Mouse (Mus musculus): Measurements from ENCODE around the gene Tfam. TPM values are rescaled to one million over a fixed set of nuclear protein-coding genes. Genes with fewer than 3 reads are reported as not detected.

Gene Tfam
- polyA plus RNA-seq, 1 experiment = 56.3 TPM

DNA sequence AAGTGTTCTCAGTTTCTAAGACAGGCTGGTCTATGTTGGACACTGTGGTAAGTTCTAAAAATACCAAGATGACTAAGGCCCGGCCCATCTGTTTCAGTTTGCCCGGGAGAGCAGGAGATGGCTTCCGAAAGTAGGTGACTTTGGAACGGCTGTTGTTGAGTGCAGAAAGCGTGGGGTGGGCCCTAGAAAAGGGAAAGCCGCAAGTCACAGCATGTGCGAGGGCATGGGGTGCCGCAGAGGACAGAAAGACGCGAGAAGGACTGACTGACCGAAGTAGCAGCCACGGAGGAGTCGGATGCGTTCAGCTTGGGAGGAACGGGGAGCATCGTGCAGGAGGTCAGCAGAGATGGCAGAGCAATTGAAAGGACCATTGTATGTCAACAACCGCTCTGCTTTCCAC, 12.4 kb upstream of the Tfam start:
- H3K4me3 ChIP-seq (ENCODE audit: control insufficient read depth, low read depth, low read length) = no peak overlapping the region
- no peak for TF ChIP-seq CTCF (IDR thresholded peaks at IDR 0.05; ENCODE audit: control insufficient read depth, insufficient read depth, insufficient replicate concordance, low read depth, low read length)
- H3K4me1 ChIP-seq (ENCODE audit: control insufficient read depth, insufficient read depth, low read length) = peaks cover 3% of the 10 kb centered on the region; the same call in 1 of the 2 replicates

DNA sequence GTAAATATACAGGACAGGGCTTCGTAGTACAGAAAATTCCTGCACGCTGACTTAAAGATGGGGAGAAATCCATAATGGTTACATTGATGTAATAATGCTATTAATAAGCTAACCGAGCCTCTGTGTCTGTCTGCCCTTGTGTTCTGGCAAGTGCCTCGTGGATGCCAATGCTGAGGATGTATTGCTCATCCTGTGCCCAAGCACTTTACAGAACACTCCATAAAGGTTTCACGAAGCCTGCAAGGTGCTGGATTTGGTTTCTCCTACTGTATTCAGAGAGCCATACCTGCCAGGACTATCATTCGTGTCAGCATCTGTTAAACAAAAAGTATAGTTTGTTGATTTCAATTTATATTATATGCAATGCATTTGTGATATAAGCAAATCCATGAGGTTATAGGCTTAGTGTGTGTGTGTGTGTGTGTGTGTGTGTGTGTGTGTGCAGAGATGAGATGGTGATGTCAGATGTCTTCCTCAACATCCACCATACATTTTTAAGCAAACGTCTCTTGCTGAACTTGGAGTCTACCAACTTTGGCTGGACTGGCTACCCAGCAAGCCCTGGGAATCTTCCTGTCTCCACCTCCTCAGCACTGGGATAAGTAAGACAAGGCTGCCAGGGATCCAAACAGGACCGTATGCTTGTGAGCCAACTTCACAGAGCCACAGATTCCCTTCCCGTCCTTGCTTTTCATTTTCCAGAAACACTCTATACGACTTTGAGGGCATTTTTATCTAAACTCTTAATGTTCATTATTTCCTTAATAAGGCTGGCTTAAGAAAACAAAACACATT, 11.2 kb upstream of the Tfam start:
- Histone ChIP-seq H3K27me3 (ENCODE audit: control insufficient read depth, insufficient read depth, low read length) (no peaks in the 10 kb centered on the region), H3K36me3 (ENCODE audit: control insufficient read depth, insufficient read depth, low read length) (no peaks in the 10 kb centered on the region), H3K4me3 (ENCODE audit: control insufficient read depth, low read depth, low read length) (no peak overlapping the region), H3K4me1 (ENCODE audit: control insufficient read depth, insufficient read depth, low read length) (peaks cover 3% of the 10 kb centered on the region; the same call in 1 of the 2 replicates), H3K27ac (ENCODE audit: control insufficient read depth, insufficient read depth, low read depth, low read length) (no peak overlapping the region)
- TF ChIP-seq CTCF (IDR thresholded peaks at IDR 0.05; ENCODE audit: control insufficient read depth, insufficient read depth, insufficient replicate concordance, low read depth, low read length) = no peak
- TF ChIP-seq POLR2A (IDR thresholded peaks at IDR 0.05; ENCODE audit: control insufficient read depth, low read depth, low read length) = no peak

More for the DNA sequence above, 12.4 kb upstream of the Tfam start:
- no peaks in the 10 kb centered on the region for H3K27me3 ChIP-seq (ENCODE audit: control insufficient read depth, insufficient read depth, low read length)
- no peak overlapping the region for H3K27ac ChIP-seq (ENCODE audit: control insufficient read depth, insufficient read depth, low read depth, low read length)
- no peaks in the 10 kb centered on the region for H3K36me3 ChIP-seq (ENCODE audit: control insufficient read depth, insufficient read depth, low read length)

GRCm38 (mm10) chr10:71246956-71247355, 8.9 kb upstream of the Tfam start:
- Histone ChIP-seq H3K4me1 (ENCODE audit: control insufficient read depth, insufficient read depth, low read length) (peaks cover 3% of the 10 kb centered on the region; the same call in 1 of the 2 replicates), H3K27me3 (ENCODE audit: control insufficient read depth, insufficient read depth, low read length) (no peaks in the 10 kb centered on the region), H3K36me3 (ENCODE audit: control insufficient read depth, insufficient read depth, low read length) (no peaks in the 10 kb centered on the region), H3K27ac (ENCODE audit: control insufficient read depth, insufficient read depth, low read depth, low read length) (no peak overlapping the region), H3K4me3 (ENCODE audit: control insufficient read depth, low read depth, low read length) (no peak overlapping the region)
- TF ChIP-seq CTCF (IDR thresholded peaks at IDR 0.05; ENCODE audit: control insufficient read depth, insufficient read depth, insufficient replicate concordance, low read depth, low read length) (no peak), POLR2A (IDR thresholded peaks at IDR 0.05; ENCODE audit: control insufficient read depth, low read depth, low read length) (no peak)

DNA sequence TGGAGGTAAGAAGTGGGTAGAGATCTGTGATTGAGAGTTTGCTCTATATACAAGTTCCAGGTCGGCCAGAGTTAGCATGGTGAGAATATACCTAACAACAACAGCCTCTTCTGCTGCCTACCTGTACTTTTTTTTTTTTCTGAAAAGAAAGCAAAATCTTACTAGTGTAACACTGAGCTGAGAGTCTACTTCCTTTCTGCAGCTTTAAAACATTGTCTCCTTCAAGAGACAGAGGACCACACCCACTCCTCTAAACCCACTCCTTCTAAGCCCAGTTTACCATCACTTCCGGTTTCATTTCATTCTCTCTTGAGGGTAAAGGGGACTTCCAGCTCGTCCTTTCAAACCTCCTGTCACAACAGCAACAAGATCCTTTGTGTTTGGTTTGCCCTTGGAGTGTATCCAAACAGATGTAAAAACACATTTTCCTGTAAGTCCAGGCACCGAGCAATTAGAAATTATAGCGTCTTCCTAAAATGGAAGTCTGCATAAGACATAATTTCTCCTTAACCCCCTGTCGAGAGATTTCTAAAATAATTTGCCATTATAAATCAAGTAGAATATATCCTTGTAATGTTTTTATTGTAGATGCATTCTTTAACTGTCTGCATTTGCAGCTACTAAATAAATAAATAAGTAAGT, 1.5 kb upstream of the Tfam start:
- Histone ChIP-seq H3K4me1 (ENCODE audit: control insufficient read depth, insufficient read depth, low read length) (no peaks in the 10 kb centered on the region), H3K27me3 (ENCODE audit: control insufficient read depth, insufficient read depth, low read length) (no peaks in the 10 kb centered on the region), H3K27ac (ENCODE audit: control insufficient read depth, insufficient read depth, low read depth, low read length) (no peak overlapping the region), H3K36me3 (ENCODE audit: control insufficient read depth, insufficient read depth, low read length) (no peaks in the 10 kb centered on the region), H3K4me3 (ENCODE audit: control insufficient read depth, low read depth, low read length) (no peak overlapping the region)
- no peak for TF ChIP-seq CTCF (IDR thresholded peaks at IDR 0.05; ENCODE audit: control insufficient read depth, insufficient read depth, insufficient replicate concordance, low read depth, low read length)
- TF ChIP-seq POLR2A (IDR thresholded peaks at IDR 0.05; ENCODE audit: control insufficient read depth, low read depth, low read length) = no peak

- Histone ChIP-seq H3K27me3 (ENCODE audit: control insufficient read depth, insufficient read depth, low read length) (no peaks in the 10 kb centered on the region), H3K4me1 (ENCODE audit: control insufficient read depth, insufficient read depth, low read length) (no peaks in the 10 kb centered on the region), H3K36me3 (ENCODE audit: control insufficient read depth, insufficient read depth, low read length) (no peaks in the 10 kb centered on the region; the same call in 1 of the 2 replicates), H3K27ac (ENCODE audit: control insufficient read depth, insufficient read depth, low read depth, low read length) (peak overlapping the region; percentile 78), H3K4me3 (ENCODE audit: control insufficient read depth, low read depth, low read length) (peak overlapping the region; percentile 93)
- TF ChIP-seq CTCF (IDR thresholded peaks at IDR 0.05; ENCODE audit: control insufficient read depth, insufficient read depth, insufficient replicate concordance, low read depth, low read length) (no peak), POLR2A (IDR thresholded peaks at IDR 0.05; ENCODE audit: control insufficient read depth, low read depth, low read length) (peak; percentile 87)
Measured at GRCm38 (mm10) chr10:71237516-71238239, 402 bp downstream of the Tfam start.

- Histone ChIP-seq H3K4me3 (ENCODE audit: control insufficient read depth, low read depth, low read length) (peak overlapping the region; percentile 21; the same call in 1 of the 2 replicates), H3K27me3 (ENCODE audit: control insufficient read depth, insufficient read depth, low read length) (no peaks in the 10 kb centered on the region), H3K36me3 (ENCODE audit: control insufficient read depth, insufficient read depth, low read length) (no peaks in the 10 kb centered on the region; the same call in 1 of the 2 replicates), H3K4me1 (ENCODE audit: control insufficient read depth, insufficient read depth, low read length) (no peaks in the 10 kb centered on the region), H3K27ac (ENCODE audit: control insufficient read depth, insufficient read depth, low read depth, low read length) (no peak overlapping the region)
- no peak for TF ChIP-seq CTCF (IDR thresholded peaks at IDR 0.05; ENCODE audit: control insufficient read depth, insufficient read depth, insufficient replicate concordance, low read depth, low read length)
- TF ChIP-seq POLR2A (IDR thresholded peaks at IDR 0.05; ENCODE audit: control insufficient read depth, low read depth, low read length) = no peak
Measured at GRCm38 (mm10) chr10:71234071-71234470, 4.0 kb downstream of the Tfam start.

DNA sequence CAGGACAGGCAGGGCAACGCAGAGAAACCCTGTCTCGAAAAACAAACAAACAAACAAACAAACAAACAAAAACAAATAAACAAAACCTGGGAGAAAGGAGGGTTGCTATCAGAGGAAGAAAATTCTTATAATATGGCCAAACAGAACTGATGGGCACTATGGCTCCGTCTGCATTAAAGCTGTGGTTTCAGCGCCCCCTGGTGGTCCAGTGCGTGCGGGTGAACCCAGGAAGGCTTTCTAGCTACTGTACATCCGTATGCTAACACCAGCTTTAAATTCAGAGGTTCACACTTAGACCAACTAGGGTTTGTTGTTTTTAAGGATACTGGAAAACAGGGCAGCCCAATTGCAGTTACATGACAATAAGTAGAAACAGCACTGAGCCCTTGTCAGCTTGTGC, 12.2 kb downstream of the Tfam start:
- Histone ChIP-seq H3K27ac (ENCODE audit: control insufficient read depth, insufficient read depth, low read depth, low read length) (no peak overlapping the region), H3K4me3 (ENCODE audit: control insufficient read depth, low read depth, low read length) (no peak overlapping the region), H3K36me3 (ENCODE audit: control insufficient read depth, insufficient read depth, low read length) (peaks cover 2% of the 10 kb centered on the region; the same call in 1 of the 2 replicates), H3K4me1 (ENCODE audit: control insufficient read depth, insufficient read depth, low read length) (no peaks in the 10 kb centered on the region), H3K27me3 (ENCODE audit: control insufficient read depth, insufficient read depth, low read length) (no peaks in the 10 kb centered on the region)
- TF ChIP-seq CTCF (IDR thresholded peaks at IDR 0.05; ENCODE audit: control insufficient read depth, insufficient read depth, insufficient replicate concordance, low read depth, low read length) (peak; percentile 79; the same call in 1 of the 2 replicates), POLR2A (IDR thresholded peaks at IDR 0.05; ENCODE audit: control insufficient read depth, low read depth, low read length) (no peak)
